Mouse (Mus musculus) kidney, adult 2 months (tissue): ENCODE results near the gene Hivep2. TPM values are rescaled to one million over a fixed set of nuclear protein-coding genes. Genes with fewer than 3 reads are reported as not detected.

Experiments
- DNase-seq: peaks from one replicate; pipeline ENCODE4 v3.0.0; 2021
- H3K27ac ChIP-seq: fragments of 200-500 bp; 2 replicates; pipeline ENCODE4 v1.5.1; 2012; ENCODE audit warnings: low read depth, low read length, control low read depth, inconsistent platforms; ENCODE audit not compliant: insufficient read depth
- H3K27me3 ChIP-seq: fragments of 200-500 bp; replicated peaks from 2 replicates; pipeline ENCODE4 v1.6.1; 2012; ENCODE audit warnings: mild to moderate bottlenecking, moderate library complexity, low read length, inconsistent platforms; ENCODE audit not compliant: control insufficient read depth, insufficient read depth
- H3K36me3 ChIP-seq: fragments of 200-500 bp; 2 replicates; pipeline ENCODE4 v1.6.1; 2012; ENCODE audit warnings: mild to moderate bottlenecking, moderate library complexity, low read length, inconsistent platforms; ENCODE audit not compliant: control insufficient read depth, insufficient read depth
- H3K4me1 ChIP-seq: fragments of 200-500 bp; 2 replicates; pipeline ENCODE4 v1.6.1; 2011; ENCODE audit warnings: low read length; ENCODE audit not compliant: control insufficient read depth, insufficient read depth
- H3K4me3 ChIP-seq: fragments of 200-500 bp; 2 replicates; pipeline ENCODE4 v1.5.1; 2011; ENCODE audit warnings: mild to moderate bottlenecking, low read depth, low read length, control low read depth; ENCODE audit not compliant: insufficient read depth
- CTCF ChIP-seq: fragments of 200-500 bp; conservative IDR thresholded peaks from 2 replicates; pipeline ENCODE4 v1.5.1; 2011; ENCODE audit warnings: low read depth, mild to moderate bottlenecking, control low read depth, low read length, moderate library complexity, mixed read lengths; ENCODE audit not compliant: insufficient read depth, insufficient read length
- POLR2A ChIP-seq: fragments of 200-500 bp; IDR thresholded peaks from one replicate; pipeline ENCODE4 v1.6.1; 2011; ENCODE audit warnings: low read depth, low read length, control low read depth
- WGBS: fragments of 180-500 bp; shearing (Covaris S2); methylation state at CpG from one replicate; pipeline ENCODE4 v1.1.7; 2018; 5-methylcytosine and 5-hydroxymethylcytosine counted together
- polyA plus RNA-seq: library from polyadenylated mRNA; depleted of rRNA; stranded (reverse); fragments of >200 nt; gene quantifications from 2 replicates; pipeline ENCODE4 v1.2.3, GENCODE M21; 2012

Gene Hivep2
- polyA plus RNA-seq, 1 experiment = 4.9 TPM

DNA sequence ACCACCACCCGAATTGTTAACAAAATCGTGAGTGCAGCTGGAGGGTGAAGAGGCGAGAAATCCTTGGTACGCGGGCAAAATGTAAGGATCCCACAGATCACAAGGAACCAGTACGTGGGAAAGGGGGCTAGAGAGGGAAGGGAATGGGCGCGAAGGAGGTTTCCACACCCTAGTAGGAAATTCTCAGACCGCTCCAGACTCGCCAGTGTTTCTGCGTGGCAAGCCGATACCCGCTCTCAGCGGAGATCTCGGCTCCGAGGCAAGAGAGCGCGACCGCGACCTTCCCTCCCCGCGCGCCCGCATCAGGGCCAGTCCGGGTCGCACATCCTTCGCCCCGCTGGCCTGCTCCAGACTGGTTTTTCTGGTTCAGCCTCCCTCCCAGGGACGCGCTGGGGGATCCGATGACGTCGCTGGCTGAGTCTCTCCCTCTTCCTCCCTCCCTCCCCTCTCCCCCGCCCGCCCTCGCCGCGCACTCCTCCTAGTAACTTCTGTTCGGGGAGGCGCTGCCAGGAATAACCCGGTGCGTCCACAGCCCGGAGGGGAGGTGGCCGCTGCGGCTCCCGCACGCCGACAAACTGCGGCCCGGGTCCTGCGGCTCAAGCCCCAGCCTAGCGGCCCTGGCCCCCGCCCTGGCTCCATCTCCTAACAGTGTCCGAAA is 430 bp upstream of the Hivep2 start:
- peak overlapping the region; percentile 99 for H3K27ac ChIP-seq
- DNase-seq = peak; percentile 96
- under 1% methylated on average over 49 of the region's 54 CpGs for WGBS
- no peaks in the 10 kb centered on the region for H3K36me3 ChIP-seq
- peak overlapping the region; percentile 61 for H3K4me3 ChIP-seq
- no peaks in the 10 kb centered on the region for H3K27me3 ChIP-seq
- H3K4me1 ChIP-seq = no peaks in the 10 kb centered on the region; the same call in 1 of the 2 replicates
- peak; percentile 47 for TF ChIP-seq POLR2A
- no peak for TF ChIP-seq CTCF

DNA sequence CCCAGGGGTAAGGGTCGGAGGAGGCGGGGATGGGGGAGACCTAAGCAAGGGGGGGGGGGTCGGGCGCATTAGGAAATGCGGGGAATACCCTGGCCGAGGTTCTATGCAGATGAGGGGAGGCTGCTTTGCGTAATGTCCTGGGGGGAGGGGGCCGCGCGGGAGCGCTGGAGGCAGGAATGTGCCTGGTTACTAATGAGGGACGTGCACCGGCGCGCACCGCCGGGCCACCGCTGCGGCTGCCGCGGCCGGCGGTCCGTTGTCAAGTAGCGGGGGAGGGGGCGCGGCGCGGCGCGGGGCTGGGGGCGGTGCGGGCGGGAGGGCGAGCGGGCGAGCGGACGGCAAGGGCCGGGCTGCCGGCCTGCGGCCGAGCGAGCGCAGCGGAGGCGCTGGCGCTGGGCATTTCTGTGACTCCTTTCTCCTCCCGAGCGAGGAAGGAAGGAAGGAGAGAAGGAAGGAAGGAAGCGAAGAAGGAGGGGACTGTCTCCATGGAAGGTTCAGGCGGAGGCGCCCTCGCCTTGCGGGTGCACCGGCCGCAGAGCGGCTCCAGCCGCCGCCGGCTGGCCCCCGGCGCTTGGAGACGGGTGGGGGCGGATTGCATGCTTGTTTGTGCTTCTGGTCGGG is 1.1 kb downstream of the Hivep2 start:
- peak; percentile 80 for DNase-seq
- Histone ChIP-seq H3K36me3 (no peaks in the 10 kb centered on the region), H3K4me3 (peak overlapping the region; percentile 61), H3K27ac (peak overlapping the region; percentile 99), H3K4me1 (no peaks in the 10 kb centered on the region; the same call in 1 of the 2 replicates), H3K27me3 (no peaks in the 10 kb centered on the region)
- TF ChIP-seq POLR2A = no peak
- no peak for TF ChIP-seq CTCF
- WGBS = 2% methylated on average over 65 of the region's 66 CpGs

DNA sequence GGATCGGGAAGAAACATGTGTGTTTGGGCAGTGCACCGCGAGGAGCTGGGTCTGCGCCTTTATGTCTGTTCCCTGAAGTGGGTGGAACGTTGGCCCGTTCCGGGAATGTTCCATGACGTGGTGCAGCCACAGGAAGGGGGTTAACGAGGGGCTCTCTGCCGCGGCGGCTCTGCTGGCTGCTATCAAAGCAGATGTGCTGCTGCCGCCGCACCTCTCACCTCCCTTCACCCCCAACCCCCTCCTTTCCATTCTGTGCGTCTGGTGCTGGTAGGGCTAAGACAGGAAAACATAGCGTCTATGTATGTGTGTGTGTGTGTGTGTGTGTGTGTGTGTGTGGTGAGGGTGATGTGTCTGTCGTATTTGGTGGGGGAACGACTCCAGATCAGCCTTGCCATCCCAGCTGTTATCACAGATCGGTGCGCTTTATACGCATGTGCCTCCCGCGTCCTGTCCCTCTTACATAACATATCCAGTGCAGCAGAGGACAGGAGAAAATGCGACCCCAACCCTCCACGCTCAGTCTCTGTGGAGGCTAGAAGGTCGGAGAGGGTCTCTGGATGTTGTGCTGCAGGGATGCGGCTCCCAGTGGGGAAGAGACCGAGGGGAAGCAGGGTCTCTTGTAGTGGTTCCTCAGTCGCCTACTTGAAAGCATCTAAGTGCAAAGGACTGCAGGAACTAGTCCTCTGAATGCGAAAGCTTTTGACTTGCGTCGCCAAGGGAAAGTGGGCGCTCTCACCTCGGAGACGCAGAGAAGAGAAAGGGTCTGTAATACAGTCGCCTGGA is 1.8 kb downstream of the Hivep2 start:
- TF ChIP-seq CTCF (no peak), POLR2A (peak; percentile 44)
- Histone ChIP-seq H3K27ac (peak overlapping the region; percentile 58), H3K27me3 (no peaks in the 10 kb centered on the region), H3K36me3 (no peaks in the 10 kb centered on the region), H3K4me3 (peak overlapping the region; percentile 61), H3K4me1 (no peaks in the 10 kb centered on the region; the same call in 1 of the 2 replicates)
- peak; percentile 88 for DNase-seq
- WGBS = 1% methylated on average over 36 of the region's 36 CpGs

DNA sequence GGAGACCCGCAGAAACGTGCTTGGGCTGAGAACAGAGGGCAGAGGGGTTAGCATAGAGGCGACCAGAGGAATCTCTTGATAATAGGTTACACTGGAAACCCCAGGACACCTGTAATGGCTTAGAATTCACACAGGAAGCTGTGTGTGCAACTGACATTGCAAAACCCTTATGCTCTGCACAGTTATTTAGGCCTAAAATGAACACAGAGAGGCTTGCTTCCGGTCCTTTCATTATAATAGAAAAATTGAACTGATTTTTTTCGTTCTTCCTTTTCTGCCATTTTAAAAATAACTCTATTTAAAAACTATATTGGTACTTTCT is 2.3 kb downstream of the Hivep2 start:
- H3K36me3 ChIP-seq = no peaks in the 10 kb centered on the region
- H3K27me3 ChIP-seq = no peaks in the 10 kb centered on the region
- TF ChIP-seq POLR2A = no peak
- TF ChIP-seq CTCF = no peak
- peak overlapping the region; percentile 61 for H3K4me3 ChIP-seq
- no peaks in the 10 kb centered on the region; the same call in 1 of the 2 replicates for H3K4me1 ChIP-seq
- 15% methylated on average over 5 of the region's 5 CpGs for WGBS
- no peak for DNase-seq
- peak overlapping the region; percentile 58 for H3K27ac ChIP-seq

DNA sequence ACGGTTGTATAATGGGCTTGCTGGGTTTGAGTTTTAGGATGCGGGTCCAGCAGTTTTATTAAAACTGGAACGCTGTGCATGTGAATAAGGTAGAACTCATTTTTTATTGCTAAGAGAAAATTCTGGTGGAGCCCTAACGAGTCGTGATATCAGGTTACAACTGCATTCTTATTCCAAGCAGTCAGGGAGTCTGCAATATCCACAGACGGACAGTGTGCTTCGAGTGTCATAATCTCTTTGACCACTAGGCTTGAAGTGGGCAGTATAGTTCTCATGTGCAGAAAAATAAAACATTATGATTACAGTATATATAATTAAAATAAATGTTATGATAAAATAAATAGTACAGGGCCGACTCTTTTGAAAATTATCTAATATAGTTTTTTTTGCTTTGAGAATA is 3.1 kb downstream of the Hivep2 start:
- no peaks in the 10 kb centered on the region for H3K27me3 ChIP-seq
- DNase-seq = peak; percentile 56
- H3K27ac ChIP-seq = no peak overlapping the region
- no peaks in the 10 kb centered on the region; the same call in 1 of the 2 replicates for H3K4me1 ChIP-seq
- no peaks in the 10 kb centered on the region for H3K36me3 ChIP-seq
- no peak for TF ChIP-seq POLR2A
- no peak for TF ChIP-seq CTCF
- WGBS = 27% methylated on average over 8 of the region's 8 CpGs
- H3K4me3 ChIP-seq = no peak overlapping the region

DNA sequence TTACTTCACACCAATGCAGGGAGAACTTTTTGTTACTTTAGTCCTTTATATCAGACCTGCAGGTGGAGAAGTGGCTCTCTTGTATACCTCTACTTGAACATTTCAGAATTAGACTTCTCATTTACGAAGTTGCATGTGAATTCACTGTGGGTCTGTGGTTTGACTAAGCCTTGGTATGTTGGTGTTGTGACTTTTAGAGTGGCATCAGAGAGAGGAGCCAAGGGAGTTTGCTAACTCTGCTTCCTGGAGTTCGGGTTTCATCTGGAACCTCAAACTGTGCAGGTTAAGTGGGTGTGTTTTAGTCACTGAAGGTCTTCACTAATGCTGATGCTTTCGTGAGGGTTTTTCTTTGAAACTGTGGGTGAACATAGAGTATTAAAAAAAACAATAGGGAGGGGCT is 4.4 kb downstream of the Hivep2 start:
- TF ChIP-seq CTCF (no peak), POLR2A (no peak)

DNA sequence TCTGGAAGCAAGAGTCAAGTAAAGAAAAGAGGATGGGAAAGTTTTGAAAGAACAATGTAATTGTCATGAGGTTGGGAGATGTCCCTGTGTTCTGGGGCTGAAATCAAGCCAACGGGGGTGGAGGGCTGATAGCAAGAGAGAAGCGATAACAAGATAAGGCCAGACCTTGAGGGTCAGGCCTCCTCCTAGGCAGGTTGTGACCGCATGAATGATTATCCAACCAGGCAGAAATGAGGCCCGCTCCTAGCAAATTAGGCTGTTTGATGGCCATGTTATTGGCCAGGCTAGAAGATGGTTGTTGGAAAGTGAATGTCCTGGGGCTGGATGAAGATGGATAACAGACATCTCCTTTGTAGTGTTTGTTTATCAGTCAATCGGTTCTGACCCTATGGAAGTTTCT is 5.4 kb downstream of the Hivep2 start:
- 64% methylated on average over 5 of the region's 5 CpGs for WGBS
- Histone ChIP-seq H3K4me3 (no peak overlapping the region), H3K27me3 (no peaks in the 10 kb centered on the region), H3K27ac (no peak overlapping the region), H3K36me3 (no peaks in the 10 kb centered on the region), H3K4me1 (no peaks in the 10 kb centered on the region; the same call in 1 of the 2 replicates)
- TF ChIP-seq CTCF (no peak), POLR2A (no peak)
- no peak for DNase-seq

More for the DNA sequence above, 4.4 kb downstream of the Hivep2 start:
- Histone ChIP-seq H3K27ac (no peak overlapping the region), H3K36me3 (no peaks in the 10 kb centered on the region), H3K4me3 (no peak overlapping the region), H3K27me3 (no peaks in the 10 kb centered on the region), H3K4me1 (no peaks in the 10 kb centered on the region; the same call in 1 of the 2 replicates)
- DNase-seq = no peak
- 80% methylated on average over 3 of the region's 3 CpGs for WGBS
